Mouse (Mus musculus) heart, postnatal 0 days (tissue): ENCODE results near the gene Syt17.

Experiments used
- CTCF ChIP-seq: IDR thresholded peaks from 2 replicates; pipeline ENCODE4 v1.5.1; 2016; ENCODE audit warnings: antibody characterized with exemption, control low read depth, low read depth
- EP300 ChIP-seq: IDR thresholded peaks from 2 replicates; pipeline ENCODE4 v1.6.1; 2016; ENCODE audit warnings: antibody characterized with exemption, low read depth

DNA sequence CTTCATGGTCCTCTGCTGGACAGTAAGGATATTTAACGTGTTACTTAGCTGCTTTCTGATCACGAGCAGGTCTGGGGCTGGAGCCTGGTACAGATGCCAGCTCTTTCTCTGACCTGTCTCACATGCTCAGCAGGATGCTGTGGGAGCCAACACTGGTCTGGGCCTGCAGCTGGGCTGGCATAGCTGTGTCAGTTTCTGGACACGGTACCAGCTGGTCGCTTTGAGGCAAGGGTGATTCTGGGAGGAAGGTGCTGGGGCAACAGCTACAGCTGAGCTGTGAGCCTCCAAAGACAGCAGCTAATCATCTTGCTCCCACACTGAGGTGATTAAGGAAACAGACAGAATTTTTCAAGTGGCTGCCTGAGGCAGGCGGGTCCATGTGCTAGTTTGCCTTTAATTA, 46.1 kb downstream of the Syt17 start:
- TF ChIP-seq CTCF (no peak), EP300 (no peak)
